Comparison of ENCODE assay signal across 16 mouse cellular contexts in genomic region chr13:64038114-64038513, GRCm38 (mm10). TPM values are rescaled to one million over a fixed set of nuclear protein-coding genes. Genes with fewer than 3 reads are reported as not detected.
A peak's percentile ranks its signal among the peaks of the same experiment; 100 is the strongest.
DNase-seq lines count a peak whose midpoint lies in the region; ATAC-seq and TF ChIP-seq lines count a peak whose summit lies in the region.
"Had no signal": no experiment of that assay in that cellular context is flagged by ENCODE, and none has a peak within 500 bp of the region (broad histone marks: within the 10 kb centered on the region; RNA-seq: fewer than 3 reads in every experiment).

No protein-coding gene starts in this region.

- no peak overlapping the region for H3K9ac ChIP-seq in forebrain, postnatal 0 days
- H3K9ac ChIP-seq in forebrain, embryonic 13.5 days, result no peak overlapping the region
- no peak overlapping the region for H3K9ac ChIP-seq in lung, postnatal 0 days (replicated peaks; ENCODE audit: low read depth)
- H3K9ac ChIP-seq: embryonic facial prominence, embryonic 15.5 days; neural tube, embryonic 12.5 days had no signal

- H3K9me3 ChIP-seq in forebrain, postnatal 0 days (ENCODE audit: low read length), result no peaks in the 10 kb centered on the region
- no peaks in the 10 kb centered on the region for H3K9me3 ChIP-seq in forebrain, embryonic 13.5 days (replicated peaks)
- no peaks in the 10 kb centered on the region for H3K9me3 ChIP-seq in lung, postnatal 0 days (ENCODE audit: low read length)
- H3K9me3 ChIP-seq: embryonic facial prominence, embryonic 15.5 days; neural tube, embryonic 12.5 days had no signal

- H3K4me3 ChIP-seq in forebrain, postnatal 0 days (ENCODE audit: low read depth, low read length), result no peak overlapping the region
- H3K4me3 ChIP-seq in forebrain, embryonic 13.5 days, result no peak overlapping the region
- no peak overlapping the region for H3K4me3 ChIP-seq in lung, postnatal 0 days (ENCODE audit: low read depth, low read length)
- H3K4me3 ChIP-seq: embryonic facial prominence, embryonic 15.5 days; neural tube, embryonic 12.5 days had no signal

- H3K4me1 ChIP-seq in forebrain, postnatal 0 days (ENCODE audit: insufficient read depth), result no peaks in the 10 kb centered on the region
- 0 out of 2 replicates have a peak, but pooled peaks cover 4% of the 10 kb centered on the region for H3K4me1 ChIP-seq in forebrain, embryonic 13.5 days
- no peaks in the 10 kb centered on the region for H3K4me1 ChIP-seq in lung, postnatal 0 days (ENCODE audit: insufficient read depth, low read depth, low read length)
- H3K4me1 ChIP-seq: neural tube, embryonic 12.5 days had no signal

- H3K27me3 ChIP-seq in forebrain, postnatal 0 days (ENCODE audit: insufficient read depth, low read length), result peaks cover 5% of the 10 kb centered on the region; the same call in 1 of the 2 replicates
- peaks cover 31% of the 10 kb centered on the region for H3K27me3 ChIP-seq in forebrain, embryonic 13.5 days
- no peaks in the 10 kb centered on the region for H3K27me3 ChIP-seq in lung, postnatal 0 days (replicated peaks; ENCODE audit: insufficient read depth, low read length)
- H3K27me3 ChIP-seq: embryonic facial prominence, embryonic 15.5 days had no signal

- no peak for DNase-seq in forebrain, postnatal 0 days
- DNase-seq in lung, postnatal 0 days (ENCODE audit: low spot score), result peak; percentile 52
- no peak for DNase-seq in lung, postnatal 25 days (ENCODE audit: low spot score)
- peak; percentile 24 for DNase-seq in ZHBTc4 (ENCODE audit: low read depth, low spot score)
- DNase-seq in retina, embryonic 14.5 days (ENCODE audit: low spot score), result peak; percentile 60
- no peak for DNase-seq in right cerebral cortex, postnatal 36 days (ENCODE audit: low spot score in 2 of 2)
- no peak for DNase-seq in thymus, postnatal 4 days
- DNase-seq: kidney, adult 9 months had no signal

- ATAC-seq in forebrain, postnatal 0 days, result no peak
- ATAC-seq in forebrain, embryonic 13.5 days, result no peak
- ATAC-seq in lung, postnatal 0 days, result no peak

- peak; percentile 63 for TF ChIP-seq CTCF in forebrain, postnatal 0 days (IDR thresholded peaks at IDR 0.05; ENCODE audit: low read depth)
- TF ChIP-seq CTCF in lung, postnatal 0 days (IDR thresholded peaks at IDR 0.05), result peak; percentile 69

- H3K36me3 ChIP-seq in forebrain, postnatal 0 days (ENCODE audit: insufficient read depth), result no peaks in the 10 kb centered on the region
- H3K36me3 ChIP-seq in forebrain, embryonic 13.5 days (ENCODE audit: poor library complexity, severe bottlenecking), result no peaks in the 10 kb centered on the region
- no peaks in the 10 kb centered on the region for H3K36me3 ChIP-seq in lung, postnatal 0 days (ENCODE audit: insufficient read depth, low read length)
- H3K36me3 ChIP-seq: embryonic facial prominence, embryonic 15.5 days; neural tube, embryonic 12.5 days had no signal

- no peak for TF ChIP-seq EP300 in lung, postnatal 0 days (IDR thresholded peaks at IDR 0.05)

- no peak overlapping the region for H3K4me2 ChIP-seq in forebrain, postnatal 0 days (ENCODE audit: low read depth)
- no peak overlapping the region for H3K4me2 ChIP-seq in forebrain, embryonic 13.5 days
- no peak overlapping the region for H3K4me2 ChIP-seq in lung, postnatal 0 days (replicated peaks; ENCODE audit: low read depth, low read length)
- H3K4me2 ChIP-seq: embryonic facial prominence, embryonic 15.5 days; neural tube, embryonic 12.5 days had no signal

- H3K27ac ChIP-seq in forebrain, postnatal 0 days (ENCODE audit: low read depth, low read length), result no peak overlapping the region
- no peak overlapping the region for H3K27ac ChIP-seq in forebrain, embryonic 13.5 days
- no peak overlapping the region for H3K27ac ChIP-seq in lung, postnatal 0 days (ENCODE audit: low read length)
- H3K27ac ChIP-seq: embryonic facial prominence, embryonic 15.5 days; macrophage; neural tube, embryonic 12.5 days had no signal

RNA-seq across cellular contexts. Expression of gene Hsd17b3, which starts 50.9 kb away (rescaled TPM):
- total RNA-seq in forebrain, postnatal 0 days (2014; rRNA removed), result not detected in 2 replicates
- 0.18 TPM in 1 of 2 replicates, not detected in the other for polyA plus RNA-seq in forebrain, postnatal 0 days (2015; fragmentation: Nextera tagmentation; extraction: Ambion mirVana)
- polyA plus RNA-seq in forebrain, embryonic 13.5 days (2015; fragmentation: Nextera tagmentation; extraction: Ambion mirVana), result not detected in 2 replicates
- not detected in 2 replicates for polyA plus RNA-seq in lung, postnatal 0 days (2015; fragmentation: Nextera tagmentation; extraction: Ambion mirVana)
- total RNA-seq: gastrocnemius, adult 8-10 months; left cerebral cortex, postnatal 10 days had no signal
- polyA plus RNA-seq: embryonic facial prominence, embryonic 15.5 days; heart, embryonic 16.5 days; macrophage; thymus, postnatal 0 days had no signal

Comparison
In these comparisons a context has a peak if more than half of its experiments do, and no peak if none do; other contexts are left out.
1. DNase-seq: peak in lung, postnatal 0 days (single experiment), ZHBTc4 (single experiment) and retina, embryonic 14.5 days (single experiment); none in forebrain, postnatal 0 days (single experiment), lung, postnatal 25 days (single experiment), right cerebral cortex, postnatal 36 days (0 of 2) and thymus, postnatal 4 days (single experiment).